Mouse (Mus musculus): ENCODE measurements around the gene Rpl13a.

Gene Rpl13a

GRCm38 (mm10) chr7:45086084-45086483 lies 42.5 kb downstream of the Rpl13a start:
- no peak for DNase-seq

DNA sequence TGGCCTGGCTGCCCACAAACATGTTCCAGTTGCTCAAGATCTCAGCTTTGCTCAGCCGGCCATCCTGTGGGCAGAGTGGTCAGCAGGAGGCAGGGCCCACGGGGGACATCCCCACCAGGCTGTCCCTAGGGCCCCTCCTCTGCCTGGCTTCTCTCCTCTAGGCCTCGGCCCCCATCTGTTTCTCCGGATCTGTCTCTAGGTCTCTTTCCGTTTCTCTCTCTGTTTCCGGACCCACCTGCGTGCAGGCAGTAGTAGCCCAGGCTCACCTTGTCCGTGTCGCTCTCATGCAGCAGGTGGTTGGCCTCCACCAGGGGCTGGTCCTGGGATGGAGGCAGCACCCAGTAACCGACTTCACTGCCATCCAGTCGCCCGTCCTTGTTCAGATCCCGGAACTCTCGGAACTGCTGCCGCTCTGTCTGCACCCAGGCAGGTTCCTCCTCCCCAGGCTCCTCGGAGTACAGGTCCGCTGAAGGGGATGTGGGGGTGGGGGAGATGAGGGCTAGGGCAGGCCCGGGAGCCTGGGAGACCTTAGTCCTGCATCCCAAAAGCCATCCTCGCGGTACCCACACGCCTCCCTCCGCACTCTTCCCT lies 45.2 kb downstream of the Rpl13a start:
- DNase-seq: peak; percentile 53

DNA sequence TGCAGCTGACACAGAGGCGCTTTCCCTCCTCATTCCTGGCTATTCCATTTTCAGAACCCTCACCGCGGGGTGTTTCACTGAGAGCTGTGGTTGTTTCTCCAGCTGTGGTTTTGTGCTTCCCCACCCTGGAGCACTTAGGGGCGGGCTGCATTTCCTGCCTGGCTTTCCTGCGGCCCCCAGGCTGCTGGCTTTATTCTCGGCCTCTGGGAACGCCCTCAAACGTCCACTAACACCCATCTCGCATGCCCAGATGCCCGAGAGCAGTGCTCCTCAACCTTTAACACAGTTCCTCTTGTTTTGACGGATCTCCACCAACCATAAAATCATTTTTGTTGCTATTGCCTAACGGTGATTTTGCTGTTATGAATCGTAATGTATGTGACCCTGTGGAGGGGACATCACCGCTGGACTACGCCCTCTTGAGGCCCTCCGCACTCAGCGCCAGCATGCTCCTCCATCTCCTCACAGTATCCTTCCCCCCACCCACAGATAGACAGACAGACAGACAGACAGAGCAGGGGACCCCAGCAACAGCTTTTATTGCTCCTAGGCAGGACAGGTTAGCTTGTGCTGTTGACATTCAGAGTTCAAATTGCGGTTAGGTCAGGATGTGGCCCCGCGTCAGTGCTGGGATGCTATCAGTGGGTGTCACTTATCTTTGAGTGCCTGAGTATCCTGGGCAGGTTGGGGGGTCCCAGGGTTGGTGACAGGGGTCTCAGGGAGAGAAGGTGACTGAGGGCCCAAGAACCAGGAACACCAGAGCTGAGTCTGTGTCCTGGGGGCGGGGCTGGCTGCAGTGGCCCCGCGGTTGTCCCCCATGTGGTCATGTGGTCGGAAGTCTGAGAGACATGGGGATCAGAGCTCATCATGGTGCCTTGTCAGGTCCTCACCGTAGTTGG lies 45.9 kb downstream of the Rpl13a start:
- peak; percentile 55 for DNase-seq

DNA sequence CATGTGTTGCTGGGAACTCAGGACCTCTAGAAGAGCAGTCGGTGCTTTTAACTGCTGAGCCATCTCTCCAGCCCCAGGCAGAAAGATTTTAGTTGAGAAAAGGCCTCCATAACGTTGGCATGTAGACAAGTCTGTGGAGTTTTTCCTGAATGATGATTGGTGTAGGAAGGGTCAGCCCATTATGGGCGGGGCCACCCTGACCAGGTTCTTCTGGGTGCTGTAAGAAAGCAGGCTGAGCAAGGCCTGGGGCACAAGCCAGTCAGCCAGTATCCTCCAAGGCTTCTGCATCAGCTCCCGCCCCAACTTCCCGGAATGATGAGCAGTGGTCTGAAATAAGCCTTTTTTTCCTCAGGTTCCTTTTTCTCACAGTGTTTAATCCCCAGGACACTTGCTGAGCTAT lies 47.5 kb downstream of the Rpl13a start:
- DNase-seq: no peak

GRCm38 (mm10) chr7:45079856-45080255 lies 48.7 kb downstream of the Rpl13a start:
- peak; percentile 94 for DNase-seq

- peak; percentile 79 for DNase-seq
Measured at GRCm38 (mm10) chr7:45078513-45078912, 50.0 kb downstream of the Rpl13a start.

- no peak for DNase-seq
Measured at GRCm38 (mm10) chr7:45077829-45078228, 50.7 kb downstream of the Rpl13a start.

- DNase-seq: no peak
Measured at GRCm38 (mm10) chr7:45077322-45077721, 51.2 kb downstream of the Rpl13a start.

DNA sequence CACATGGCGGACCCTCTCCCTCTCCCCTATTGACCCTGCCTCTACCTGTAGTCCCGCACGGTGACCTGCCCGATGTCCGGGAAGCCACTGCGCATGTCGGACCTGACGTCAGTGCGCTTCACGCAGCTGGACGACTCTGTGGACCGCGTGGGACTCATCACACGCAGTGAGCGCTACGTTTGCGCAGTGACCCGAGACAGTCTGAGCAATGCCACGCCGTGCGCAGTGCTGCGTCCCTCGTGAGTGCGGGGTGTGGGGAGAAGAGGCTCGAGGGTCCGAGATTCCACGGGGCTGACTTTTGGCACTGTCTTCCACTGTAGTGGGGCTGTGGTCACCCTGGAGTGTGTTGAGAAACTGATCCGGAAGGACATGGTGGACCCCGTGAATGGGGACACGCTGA lies 52.1 kb downstream of the Rpl13a start:
- DNase-seq: no peak
